Mouse (Mus musculus) gastrocnemius, postnatal 25 days (tissue): Measurements from ENCODE around the gene Cul5. TPM values are rescaled to one million over a fixed set of nuclear protein-coding genes. Genes with fewer than 3 reads are reported as not detected.

Experiments used
- DNase-seq: peaks from one replicate; pipeline ENCODE4 v3.0.0; 2022
- total RNA-seq, 2 experiments: library from RNA; stranded (reverse); gene quantifications; 1 replicate in 1 of 2; 2 replicates in 1 of 2; pipeline ENCODE4 v1.2.3; 2021

Cul5 gene
- total RNA-seq, 2 experiments from 2014 or later: 59.5 TPM

DNA sequence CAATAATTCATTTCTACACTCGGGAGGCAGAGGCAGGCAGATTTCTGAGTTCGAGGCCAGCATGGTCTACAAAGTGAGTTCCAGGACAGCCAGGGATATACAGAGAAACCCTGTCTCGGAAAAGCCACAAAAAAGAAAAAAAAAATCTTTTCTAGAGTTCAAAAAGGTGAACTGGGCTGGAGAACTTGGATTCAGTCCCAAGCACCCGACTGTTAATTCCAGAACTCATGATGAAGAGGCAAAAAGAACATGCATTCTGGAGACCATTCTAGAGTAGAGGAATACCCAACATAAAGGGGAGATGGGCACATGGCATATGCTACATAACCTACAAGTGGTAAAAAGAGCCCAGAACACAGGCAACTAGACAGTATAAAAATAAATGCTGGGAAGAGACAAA is 62.0 kb downstream of the Cul5 start:
- no peak for DNase-seq

DNA sequence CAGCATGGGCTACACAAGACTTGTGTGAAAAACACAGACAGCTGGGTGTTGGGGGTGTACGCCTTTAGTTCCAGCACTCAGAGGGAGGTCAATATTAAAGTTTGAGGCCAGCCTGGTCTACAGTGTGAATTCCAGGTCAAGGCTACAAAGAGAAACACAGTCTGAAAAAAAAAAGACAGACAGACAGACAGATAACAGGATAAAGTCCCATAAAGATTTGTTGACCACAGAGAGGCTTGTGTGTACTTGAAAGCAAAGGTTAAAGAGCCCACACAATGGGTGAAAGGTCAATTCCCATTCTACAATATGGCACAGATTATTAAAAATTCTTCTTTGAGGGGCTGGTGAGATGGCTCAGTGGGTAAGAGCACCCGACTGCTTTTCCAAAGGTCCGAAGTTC is 62.6 kb downstream of the Cul5 start:
- no peak for DNase-seq

DNA sequence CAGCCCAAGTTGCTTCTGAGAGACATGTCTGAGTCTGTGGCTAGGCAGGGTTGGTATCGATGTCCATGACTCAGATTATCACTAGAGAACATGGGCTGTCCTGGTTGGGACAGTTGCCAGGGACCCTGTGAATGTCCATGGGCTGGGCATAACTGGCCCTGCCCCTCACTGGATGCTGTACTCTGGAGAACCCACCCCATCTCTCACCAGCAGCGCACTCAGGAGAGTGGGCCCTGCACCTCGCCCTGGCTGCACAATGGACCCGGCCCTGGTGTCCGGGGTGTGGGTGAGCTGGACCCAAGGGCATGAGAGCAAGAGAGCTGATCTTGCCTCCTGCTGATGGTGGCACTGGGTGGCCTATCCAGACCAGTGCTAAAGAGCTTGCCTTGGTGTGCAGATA is 64.9 kb downstream of the Cul5 start:
- no peak for DNase-seq

DNA sequence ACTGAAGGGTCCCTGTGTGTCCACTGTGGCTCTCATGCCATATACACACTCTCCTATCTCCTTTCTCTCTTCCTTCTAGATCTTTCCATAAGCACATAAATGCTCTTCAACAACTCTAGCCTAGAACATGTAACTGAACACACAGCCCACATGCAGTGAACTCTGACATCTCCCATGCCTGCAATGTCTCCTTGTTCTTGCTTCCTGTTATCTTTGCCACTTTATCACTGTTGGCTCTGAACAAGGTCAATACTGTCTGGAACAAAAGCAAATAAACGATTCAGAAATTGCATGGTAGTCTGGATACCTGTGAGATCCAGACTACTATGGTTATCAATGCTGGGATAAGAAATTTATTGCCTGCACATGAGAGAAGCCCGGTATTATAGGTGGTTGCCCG is 66.0 kb downstream of the Cul5 start:
- DNase-seq: no peak

DNA sequence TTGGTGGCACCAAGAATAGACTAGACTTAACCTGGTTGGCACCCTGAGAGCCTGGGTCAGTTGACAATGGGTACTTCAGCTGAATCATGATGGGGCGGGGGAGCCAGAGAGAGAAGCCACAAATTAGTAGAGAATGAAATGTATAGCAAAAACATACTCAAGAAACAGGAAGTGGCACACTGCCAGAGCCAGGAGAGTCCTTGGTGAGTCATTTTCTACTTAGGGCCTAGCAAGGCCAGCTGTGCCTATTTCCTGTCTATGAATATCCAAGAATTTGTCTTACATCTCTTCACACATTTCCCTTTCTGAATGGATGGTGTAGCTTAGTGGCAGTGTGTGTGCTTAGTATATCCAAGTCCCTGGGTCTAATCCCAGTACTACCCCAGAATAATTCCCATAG is 66.4 kb downstream of the Cul5 start:
- DNase-seq: no peak

DNA sequence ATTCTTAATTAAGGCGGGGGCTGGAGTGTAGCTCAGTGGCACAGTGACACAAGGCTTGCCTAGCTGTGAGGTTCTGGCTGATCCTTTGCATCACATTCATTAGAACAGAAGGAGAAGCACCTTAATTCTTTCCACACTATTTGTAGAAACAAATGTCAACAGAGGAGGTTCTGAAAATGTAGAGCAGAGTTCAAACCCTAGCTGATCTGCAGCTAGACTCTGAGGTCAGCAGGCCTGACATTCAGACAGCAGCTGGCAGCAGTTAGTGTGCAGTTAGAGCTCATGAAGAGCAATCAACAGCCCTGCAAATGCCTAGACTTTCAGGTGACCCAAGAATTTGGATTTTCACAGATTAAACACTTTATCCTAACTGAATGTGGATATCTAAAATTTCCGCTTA is 68.3 kb downstream of the Cul5 start:
- no peak for DNase-seq

DNA sequence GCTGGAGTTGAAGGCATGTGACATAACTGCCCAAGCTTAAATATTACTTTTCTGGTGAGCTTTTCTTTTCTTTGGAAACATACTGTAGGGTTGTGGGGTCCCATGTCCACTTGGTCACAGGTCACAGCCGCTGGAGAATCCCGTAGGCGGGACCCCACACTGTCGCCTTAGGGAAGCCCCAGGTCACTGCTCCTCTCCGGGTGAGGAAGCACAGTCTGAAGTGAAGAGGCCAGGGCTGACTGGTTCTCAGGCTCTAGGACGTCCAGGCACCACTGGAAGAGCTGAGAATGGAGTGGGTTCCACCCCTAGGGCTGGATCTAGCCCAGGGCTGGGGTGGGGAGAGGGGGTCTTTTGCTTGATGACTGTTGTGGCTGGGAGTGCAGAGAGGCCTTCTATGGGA is 71.2 kb downstream of the Cul5 start:
- no peak for DNase-seq

DNA sequence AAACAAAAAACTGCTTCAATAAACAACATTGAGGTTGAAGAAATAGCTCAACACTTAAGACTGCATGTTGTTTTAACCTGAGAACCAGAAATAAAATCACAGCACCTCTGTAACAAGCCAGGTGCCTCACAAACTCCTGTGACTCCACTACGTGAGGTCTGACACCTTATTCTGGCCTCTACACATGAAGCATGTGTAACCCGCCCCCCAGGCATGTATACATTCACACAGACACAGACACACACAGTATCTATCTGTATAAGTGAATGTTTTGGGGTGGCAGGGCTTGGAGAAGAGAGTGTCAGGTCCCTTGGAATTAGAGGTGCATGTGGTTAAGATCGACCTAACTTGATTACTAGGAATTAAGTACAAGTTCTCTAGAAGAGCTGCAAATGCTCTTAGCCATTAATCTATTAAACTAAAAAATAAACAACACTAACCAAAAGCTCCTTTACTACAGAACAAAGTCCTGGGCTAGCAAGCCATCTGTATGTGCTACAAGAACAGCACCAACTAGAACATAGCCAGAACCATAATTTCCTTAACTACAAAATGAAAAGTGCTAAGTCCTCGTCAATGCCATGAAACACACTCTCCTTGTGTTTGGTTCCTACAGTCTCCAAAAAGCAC is 72.7 kb downstream of the Cul5 start:
- no peak for DNase-seq

DNA sequence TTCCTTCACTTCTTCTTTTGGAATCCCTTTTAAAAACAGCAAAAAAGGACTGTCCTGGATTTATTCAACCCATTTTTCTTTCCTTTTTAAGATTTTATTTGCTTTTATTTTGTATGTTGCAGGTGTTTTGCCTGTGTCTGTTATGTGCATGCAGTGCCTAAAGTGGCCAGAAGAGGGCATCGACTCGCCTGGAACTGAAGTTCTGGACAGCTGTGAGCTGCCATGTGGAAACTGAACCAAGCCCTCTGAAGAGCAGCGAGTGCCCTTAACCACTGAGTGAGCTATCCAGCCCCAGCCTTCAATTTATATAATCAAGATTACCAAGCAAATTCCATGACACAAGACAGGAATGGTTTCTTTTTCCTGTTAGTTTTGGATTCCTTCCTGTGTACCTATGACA is 75.0 kb downstream of the Cul5 start:
- peak; percentile 40 for DNase-seq

DNA sequence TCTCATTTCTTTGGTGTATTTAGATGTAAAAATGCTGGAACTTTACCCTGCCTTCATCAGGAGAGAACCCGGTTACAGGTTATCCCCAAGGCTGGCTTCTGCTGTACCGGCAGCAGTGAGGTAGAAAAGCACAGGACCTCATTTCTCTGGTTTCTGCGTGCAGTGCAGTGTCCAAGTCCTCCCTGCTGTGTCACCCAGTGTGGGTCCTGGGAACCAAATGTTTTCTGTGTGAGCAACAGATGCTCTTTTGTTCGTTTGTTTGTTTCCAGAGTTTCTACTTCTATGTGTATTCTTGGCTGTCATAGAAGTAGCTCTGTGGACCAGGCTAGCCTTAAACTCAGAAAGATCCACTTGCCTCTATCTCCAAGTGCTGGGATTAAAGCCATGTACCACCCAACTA is 87.9 kb downstream of the Cul5 start:
- no peak for DNase-seq

DNA sequence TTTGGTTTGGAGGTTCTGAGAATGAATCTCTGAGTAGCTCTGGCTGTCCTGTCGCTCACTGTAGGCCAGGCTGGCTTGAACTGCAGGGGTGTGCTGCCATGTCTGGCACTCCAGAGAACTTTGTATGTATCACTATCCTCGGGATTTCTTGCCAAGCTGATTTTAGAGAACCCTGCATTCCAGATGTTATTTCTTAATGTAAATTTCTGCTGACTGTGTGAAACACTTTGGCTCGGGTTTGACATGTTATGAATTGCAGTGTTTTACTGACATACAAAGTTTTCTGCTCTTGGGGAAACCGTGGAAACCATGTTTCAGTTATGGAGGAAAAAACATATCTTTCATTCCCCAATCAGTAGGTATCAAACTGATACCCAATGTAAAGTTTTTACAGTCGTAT is 94.1 kb downstream of the Cul5 start:
- DNase-seq: no peak

DNA sequence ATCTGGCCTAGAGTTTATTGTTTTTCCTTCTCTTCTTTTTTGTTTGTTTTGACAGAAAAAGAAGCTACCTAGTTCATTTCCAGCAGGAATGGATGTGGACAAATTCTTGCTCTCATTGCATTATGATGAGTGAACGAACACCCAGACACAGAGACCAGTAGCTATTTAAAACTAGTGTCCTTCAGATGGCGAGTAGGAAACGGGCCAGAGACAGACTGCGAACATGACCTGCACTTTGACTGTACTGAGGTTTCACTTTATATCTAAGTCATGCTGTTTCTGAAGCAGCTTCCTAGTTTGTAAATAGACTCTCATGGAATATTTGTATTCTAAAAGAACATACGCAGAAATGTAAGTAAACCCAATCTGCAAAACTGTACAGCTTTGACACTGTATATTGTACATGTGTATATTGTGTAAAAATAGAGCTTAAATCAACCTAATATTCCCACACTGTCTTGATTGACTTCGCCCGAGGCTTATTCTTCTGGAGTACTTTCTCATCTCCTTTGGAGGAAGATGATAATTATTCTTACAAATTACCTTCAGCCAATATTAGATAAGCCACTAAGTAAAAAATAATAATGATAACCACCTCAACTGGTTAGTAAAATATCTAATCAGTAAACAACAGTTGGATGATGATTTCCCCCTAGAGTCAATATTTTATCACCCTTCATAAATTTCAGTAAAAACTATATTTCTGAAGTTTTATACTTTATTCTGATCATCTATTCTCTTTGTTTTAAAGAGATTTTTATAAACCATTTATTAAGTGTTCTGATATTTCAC is 97.1 kb downstream of the Cul5 start:
- no peak for DNase-seq

DNA sequence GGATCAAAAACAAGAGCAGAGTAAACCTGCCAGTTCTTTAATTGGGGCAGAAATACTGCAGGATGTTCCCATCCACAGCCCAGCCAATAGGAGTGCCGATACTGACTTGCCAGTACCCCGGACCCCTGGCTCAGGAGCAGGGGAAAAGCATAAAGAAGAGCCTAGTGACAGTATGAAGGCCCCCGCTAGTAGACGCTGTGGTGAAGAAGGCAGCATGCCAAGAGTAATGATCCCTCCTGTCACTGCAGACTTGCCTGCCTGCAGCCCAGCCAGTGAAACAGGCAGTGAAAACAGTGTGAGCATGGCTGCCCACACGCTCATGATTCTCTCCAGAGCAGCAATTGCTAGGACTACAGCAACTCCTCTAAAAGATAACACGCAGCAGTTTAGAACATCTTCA is 99.2 kb downstream of the Cul5 start:
- DNase-seq: no peak

Other genes with a start within 250 kb of the Cul5 start
- 1 to 10 TPM; 4.8 to 6.8 TPM for gene Atm, start 133.3 kb downstream of the Cul5 start, total RNA-seq
- gene Npat, start 133.0 kb downstream of the Cul5 start, total RNA-seq: 1 to 10 TPM; 3.6 to 4.3 TPM
- gene Acat1, start 59.6 kb downstream of the Cul5 start, total RNA-seq: 100 to 1,000 TPM in 1 of 2 experiments, 10 to 100 TPM in 1; 84.1 to 102 TPM
- gene Rab39, start 36.2 kb upstream of the Cul5 start, total RNA-seq: not detected
- not detected for gene Slc35f2, start 101.5 kb upstream of the Cul5 start, total RNA-seq
- 1 to 10 TPM in 1 of 2 experiments, under 1 TPM in 1; 0.40 to 1.8 TPM for gene Sln, start 180.2 kb upstream of the Cul5 start, total RNA-seq